Mouse (Mus musculus): ENCODE results near the gene 4930432K21Rik.

- no peak for TF ChIP-seq GATA1 (IDR thresholded peaks at IDR 0.05; ENCODE audit: low read length)
- no peak for TF ChIP-seq TAL1 (IDR thresholded peaks at IDR 0.05; ENCODE audit: low read length)
These were observed 52.3 kb downstream of the 4930432K21Rik start for GRCm38 (mm10) chr8:84200126-84200555.
